Mouse (Mus musculus) A20 (cell line): ENCODE results near the gene Ppp4r2.

Experiments
- DNase-seq: peaks from one replicate; pipeline ENCODE4 v3.0.0-alpha.2; 2011; ENCODE audit warnings: low read depth, low spot score

Gene Ppp4r2

DNA sequence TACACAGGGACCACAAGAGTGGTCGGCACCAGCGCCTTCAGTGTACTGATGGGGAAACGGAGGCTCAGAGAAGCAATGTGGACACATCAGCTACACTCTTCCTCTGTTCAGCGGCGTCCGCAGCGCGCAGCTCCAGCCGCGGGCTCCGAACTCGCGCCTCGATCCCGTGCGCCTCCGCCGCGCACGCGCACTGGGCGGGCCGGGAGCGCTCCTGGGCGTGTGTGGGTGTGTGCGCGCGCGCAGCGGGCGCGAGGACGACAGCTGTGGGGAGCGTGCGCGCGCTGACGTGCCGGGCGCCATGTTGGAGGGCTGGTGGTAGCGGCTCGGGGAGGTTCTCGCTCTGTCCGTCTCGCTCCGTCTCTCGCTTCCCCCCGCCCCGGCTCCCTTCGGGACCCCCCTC is at the start of gene Ppp4r2:
TSS of gene Ppp4r2 (plus strand) at position 268 of the 400 bp plus-strand sequence.
- DNase-seq: peak; percentile 94

GRCm38 (mm10) chr6:100787726-100788125 is 45.7 kb upstream of the Ppp4r2 start:
- no peak for DNase-seq

- no peak for DNase-seq
Observed at GRCm38 (mm10) chr6:100789161-100789560, 44.3 kb upstream of the Ppp4r2 start.

DNA sequence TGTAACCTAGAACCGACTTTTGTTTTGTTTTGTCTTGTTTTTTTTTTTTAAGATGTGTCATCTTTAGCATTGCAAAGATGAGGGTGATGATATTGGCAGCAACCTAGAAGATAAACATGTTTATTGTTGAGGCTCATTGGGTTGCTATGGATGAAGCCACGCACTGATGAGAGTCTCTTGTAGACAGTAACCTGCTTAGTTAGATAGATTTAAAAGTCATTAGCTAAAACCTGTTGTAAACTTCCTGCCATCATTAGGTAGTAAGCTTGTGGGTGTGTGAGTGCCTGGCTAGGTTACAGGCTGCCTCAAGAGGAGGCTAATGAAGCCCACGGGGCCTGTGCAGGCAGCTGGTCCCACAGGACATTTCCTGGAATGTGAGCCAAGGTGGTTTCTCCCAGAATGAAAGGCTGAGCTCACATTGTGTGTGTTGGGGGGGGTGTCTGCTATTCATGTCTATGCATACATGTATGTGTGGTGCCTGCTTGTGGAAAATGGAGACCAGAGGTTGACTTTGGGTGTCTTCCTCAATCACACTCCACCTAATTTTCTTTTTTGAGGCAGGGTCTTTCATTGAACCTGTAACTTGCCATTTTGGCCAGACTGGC is 41.3 kb upstream of the Ppp4r2 start:
- no peak for DNase-seq

DNA sequence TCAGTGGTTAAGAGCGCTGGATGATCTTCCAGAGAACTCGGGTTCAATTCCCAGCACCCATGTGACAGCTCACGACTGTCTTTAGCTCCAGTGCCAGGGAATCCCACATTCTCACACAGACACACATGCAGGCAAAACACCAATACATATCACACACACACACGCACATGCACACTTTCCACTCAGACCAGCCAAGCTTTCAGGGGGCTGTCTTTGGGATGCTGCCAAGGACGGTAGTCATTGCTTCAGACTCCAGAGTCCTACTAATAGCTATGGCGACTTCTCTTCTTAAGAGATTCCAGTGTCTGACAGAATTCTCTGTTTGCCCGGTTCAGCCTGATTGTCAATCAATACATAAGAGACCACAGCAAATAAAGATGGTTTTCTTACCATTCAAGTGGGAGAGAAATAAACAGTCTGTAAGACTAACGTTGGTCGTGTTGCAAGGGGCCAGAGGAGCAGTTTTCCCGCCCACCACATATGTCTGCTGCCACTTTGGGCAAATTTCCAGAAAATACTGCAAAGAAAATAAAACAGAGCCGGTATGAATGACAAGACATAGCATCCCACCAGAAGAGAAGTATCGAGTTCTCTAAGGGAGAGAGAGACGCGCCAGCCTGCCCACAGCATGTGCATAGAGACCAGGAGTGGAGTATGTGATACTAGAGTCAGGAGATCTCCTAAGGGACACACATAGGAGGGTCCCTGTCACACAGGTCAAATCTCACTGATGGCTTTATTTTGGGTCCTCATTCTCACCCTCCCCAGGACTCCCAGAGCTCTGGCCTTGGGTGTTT is 40.3 kb upstream of the Ppp4r2 start:
- no peak for DNase-seq

DNA sequence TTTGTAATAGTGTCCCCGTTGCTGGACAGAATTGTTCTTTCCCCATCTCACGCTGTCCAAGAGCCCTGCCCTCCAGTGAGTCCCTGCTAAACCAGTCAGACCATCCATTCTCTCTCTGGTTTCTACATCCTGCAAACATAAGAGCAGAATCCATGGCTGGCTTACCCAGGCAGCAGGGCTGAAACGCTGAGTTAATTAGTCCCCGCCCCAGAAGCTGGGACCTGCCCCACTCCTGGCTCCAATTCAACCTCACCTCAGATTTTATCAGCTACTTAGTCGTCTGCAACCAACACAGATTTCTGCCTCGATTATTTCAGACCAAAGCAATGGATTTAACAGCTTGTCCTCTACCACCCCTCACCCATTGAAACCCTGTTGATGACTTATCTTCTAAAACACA is 37.6 kb upstream of the Ppp4r2 start:
- no peak for DNase-seq

DNA sequence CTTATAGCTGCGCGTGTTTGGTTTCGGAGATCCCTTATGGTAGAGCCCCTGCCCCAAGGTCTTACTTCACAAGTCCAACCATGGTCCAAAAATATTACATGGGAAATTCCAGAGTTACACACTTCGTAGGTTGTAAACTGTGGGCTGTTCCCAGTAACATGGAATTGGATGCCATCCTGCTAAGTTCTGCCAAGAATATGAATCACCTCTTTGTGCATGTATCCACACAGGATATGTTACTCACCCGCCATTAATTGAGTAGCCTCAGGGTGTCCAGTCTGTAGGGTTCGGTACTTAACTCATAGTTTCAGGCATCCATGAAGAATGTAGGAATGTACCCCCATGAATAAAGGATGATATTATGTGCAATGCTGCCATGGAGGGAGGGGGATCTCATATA is 34.1 kb upstream of the Ppp4r2 start:
- DNase-seq: no peak

DNA sequence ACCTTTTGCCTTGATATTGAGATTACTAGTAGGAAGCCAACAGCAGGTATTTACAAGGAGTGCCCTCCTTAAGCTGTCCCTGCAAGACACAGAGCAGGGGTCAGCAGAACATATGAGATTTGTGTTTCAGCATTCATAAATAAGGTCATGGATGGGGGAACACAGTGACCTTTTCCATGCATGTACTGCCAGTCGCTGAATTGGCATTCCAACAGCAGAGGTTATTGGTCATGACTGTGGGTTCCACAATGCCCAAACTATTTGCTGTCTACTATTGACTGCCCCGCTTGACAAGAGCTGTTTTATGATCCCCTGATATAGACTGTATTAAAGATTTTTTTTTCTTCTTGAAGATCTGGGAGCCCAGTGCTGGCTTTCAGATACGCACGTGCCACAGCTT is 33.7 kb upstream of the Ppp4r2 start:
- no peak for DNase-seq

- DNase-seq: peak; percentile 75
Observed at GRCm38 (mm10) chr6:100800497-100800955, 32.9 kb upstream of the Ppp4r2 start.

- DNase-seq: peak; percentile 91
Observed at GRCm38 (mm10) chr6:100802381-100803083, 30.9 kb upstream of the Ppp4r2 start.

GRCm38 (mm10) chr6:100803250-100803649 is 30.2 kb upstream of the Ppp4r2 start:
- DNase-seq: peak; percentile 71

DNA sequence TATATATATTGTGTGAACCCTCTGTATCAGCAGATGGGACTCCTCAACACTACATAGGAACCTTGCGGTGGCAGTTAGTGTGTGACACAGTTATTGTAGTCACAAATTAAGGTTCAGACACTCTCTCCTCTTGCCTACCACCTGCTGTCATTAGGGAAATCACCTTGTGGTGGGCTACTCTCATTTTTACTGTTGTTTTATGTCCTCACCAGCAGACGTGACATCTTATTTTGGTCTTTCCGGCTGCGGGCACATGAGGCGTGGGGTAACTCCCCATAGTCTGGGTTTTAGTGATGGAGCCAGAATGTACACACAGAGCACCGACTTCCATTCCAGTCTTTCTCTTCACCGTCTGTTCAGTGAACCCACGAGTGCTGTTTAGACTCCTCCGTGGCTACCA is 26.2 kb upstream of the Ppp4r2 start:
- peak; percentile 96 for DNase-seq

DNA sequence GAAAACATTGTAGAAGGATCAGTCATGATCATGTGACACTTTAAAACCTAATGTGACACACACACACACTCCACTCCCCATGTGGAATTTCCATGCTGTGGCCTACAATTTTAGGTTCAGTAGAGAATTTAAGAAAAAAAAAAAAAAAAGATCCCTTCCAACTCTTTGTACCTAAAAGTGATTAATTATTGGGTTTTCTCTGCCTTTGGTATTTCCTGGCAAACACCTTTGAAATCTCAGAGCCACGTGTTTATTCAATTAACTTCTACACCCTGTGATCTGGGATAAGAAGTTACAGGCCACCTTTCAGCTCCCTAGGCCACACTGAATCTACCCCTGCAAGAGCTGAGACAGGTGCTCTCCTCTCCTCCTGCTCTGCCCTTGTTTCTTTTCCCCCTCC is 25.7 kb upstream of the Ppp4r2 start:
- no peak for DNase-seq

GRCm38 (mm10) chr6:100808221-100808778 is 25.1 kb upstream of the Ppp4r2 start:
- DNase-seq: peak; percentile 93

DNA sequence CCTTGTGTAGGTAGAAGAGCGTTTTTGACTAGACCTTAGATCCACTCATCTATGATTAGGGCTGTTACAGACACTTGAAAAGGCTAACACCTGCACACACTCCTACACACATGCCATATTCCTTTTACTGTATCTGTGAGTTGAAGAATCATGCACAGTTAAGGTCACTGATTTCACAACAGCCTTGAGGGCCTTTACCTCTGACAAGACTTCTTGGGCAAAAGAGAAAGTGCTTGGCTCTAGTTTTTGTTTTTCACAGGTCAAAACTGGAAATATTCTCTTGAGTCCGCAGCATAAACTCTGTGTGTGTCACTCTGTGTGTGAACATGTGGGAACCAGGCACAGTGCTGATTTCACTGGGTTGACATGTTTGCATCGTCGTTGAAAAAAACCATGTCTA is 23.3 kb upstream of the Ppp4r2 start:
- DNase-seq: no peak

- DNase-seq: peak; percentile 87
Observed at GRCm38 (mm10) chr6:100811731-100812130, 21.7 kb upstream of the Ppp4r2 start.

DNA sequence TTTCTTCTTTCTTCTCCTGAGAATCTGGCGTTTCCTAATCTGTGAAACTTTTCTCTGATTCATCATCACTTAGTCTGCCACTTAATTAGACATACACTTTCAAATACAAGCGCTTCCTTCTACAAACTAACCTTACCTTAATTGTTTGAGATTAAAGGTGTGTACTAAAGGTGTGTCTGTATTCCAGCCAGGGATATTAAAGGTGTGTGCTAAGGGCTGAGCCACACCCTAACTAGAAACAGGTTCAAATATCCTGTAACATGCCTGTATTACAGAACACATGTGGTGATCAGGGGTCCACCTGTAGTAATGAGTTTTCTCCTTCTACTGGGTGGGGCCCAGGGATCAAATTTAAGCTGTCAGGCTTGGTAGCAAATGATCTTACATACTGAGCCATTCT is 12.1 kb upstream of the Ppp4r2 start:
- no peak for DNase-seq

DNA sequence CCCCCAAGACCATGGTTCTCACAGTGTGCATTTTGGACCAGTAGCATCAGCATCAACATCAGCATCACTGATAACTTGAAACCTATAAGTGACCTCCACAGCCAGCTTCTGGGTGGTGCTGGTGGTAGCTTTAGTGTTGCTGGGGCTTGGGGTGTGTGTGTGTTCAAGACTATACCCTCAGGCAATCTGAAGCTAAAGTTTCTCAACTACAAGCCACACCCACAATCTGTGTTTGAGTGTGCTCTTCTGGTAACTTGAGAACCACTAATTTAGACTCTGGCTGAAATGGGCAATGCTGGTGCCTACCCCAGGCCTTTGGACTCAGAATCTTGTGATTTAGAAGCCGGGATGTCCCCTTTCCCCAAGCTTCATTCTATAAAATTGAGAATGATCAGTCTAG is 10.1 kb upstream of the Ppp4r2 start:
- DNase-seq: no peak

DNA sequence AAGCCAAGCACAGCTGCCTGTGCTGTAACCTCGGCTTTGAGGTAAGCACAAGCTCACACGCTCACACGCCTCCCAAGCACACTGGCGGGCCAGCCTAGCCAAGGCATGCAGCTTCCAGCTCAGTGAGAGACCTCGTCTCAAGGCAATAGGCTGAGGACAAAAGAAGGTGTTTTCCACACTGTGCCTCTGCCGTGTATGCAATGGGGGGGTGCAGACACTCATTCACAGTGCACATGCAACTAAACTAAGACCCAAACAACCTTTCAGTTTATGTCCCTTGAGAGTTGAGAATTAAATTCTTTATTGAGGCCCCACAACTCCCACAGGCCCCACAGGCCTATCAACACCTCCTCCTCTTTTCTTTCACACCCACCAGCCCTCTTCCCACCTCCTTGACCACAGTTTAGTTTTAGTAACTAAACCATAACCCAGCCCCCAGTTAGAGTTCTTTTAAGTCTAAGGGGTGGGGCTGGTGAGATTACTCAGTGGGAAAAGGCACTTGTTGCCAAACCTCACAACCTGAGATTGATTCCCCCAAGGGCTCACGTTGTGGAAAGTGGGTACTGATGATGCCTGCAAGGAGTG is 8.9 kb upstream of the Ppp4r2 start:
- DNase-seq: peak; percentile 53

DNA sequence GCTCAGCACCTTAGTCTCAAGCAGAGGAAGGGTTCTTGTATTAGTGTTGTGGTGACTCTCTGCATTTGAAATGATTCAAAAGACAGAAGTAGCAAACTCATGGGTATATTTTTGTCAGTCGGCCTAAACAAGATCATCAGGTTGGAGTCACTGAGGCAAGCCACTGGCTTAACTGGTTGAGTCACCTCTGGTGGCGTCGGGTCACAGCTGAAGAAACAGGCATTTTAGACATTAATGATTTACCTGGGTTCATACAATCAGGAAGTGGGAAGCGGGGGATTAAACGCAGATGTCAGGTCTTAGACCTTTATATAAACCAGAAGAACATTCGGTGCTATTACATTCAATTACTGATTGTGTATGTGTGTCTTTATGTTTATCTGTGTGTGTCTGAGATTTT is 7.4 kb upstream of the Ppp4r2 start:
- DNase-seq: peak; percentile 71

GRCm38 (mm10) chr6:100828565-100828964 is 4.9 kb upstream of the Ppp4r2 start:
- peak; percentile 73 for DNase-seq

DNA sequence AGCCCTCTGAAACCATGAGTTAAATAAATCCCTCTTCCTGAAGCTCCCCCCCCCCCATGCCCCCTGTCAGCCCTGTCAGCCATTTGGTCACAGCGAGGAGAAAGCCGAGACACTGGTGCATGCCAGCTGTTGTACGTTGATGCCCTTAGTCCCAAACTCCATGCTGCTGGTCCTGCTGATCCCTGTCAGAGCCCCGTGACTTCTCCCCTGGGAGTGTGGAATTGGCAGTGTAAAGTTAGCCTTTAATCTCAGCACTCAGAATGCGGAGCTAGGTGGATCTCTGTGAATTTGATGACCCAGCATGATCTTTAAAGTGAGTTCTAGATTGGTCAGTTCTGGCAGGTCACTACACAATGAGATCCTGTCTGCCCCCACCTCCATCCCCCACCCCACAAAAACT is 3.7 kb upstream of the Ppp4r2 start:
- no peak for DNase-seq
